Mouse (Mus musculus) splenic B cell, adult 2 months (primary cell): ENCODE data around the gene Pde4d.

Source experiments
- DNase-seq: peaks from one replicate; pipeline ENCODE4 v3.0.0-alpha.2; 2011; ENCODE audit warnings: low read depth, low spot score
- H3K27me3 ChIP-seq: 2 replicates; pipeline ENCODE4 v1.6.1; 2012; ENCODE audit warnings: mild to moderate bottlenecking, low read length, moderate library complexity, mixed read lengths; ENCODE audit not compliant: control insufficient read depth, poor library complexity, insufficient read depth, severe bottlenecking
- H3K36me3 ChIP-seq: 2 replicates; pipeline ENCODE4 v1.6.1; 2012; ENCODE audit warnings: mild to moderate bottlenecking, low read length, moderate library complexity, mixed read lengths; ENCODE audit not compliant: control insufficient read depth, poor library complexity, insufficient read depth, severe bottlenecking

The Pde4d gene

DNA sequence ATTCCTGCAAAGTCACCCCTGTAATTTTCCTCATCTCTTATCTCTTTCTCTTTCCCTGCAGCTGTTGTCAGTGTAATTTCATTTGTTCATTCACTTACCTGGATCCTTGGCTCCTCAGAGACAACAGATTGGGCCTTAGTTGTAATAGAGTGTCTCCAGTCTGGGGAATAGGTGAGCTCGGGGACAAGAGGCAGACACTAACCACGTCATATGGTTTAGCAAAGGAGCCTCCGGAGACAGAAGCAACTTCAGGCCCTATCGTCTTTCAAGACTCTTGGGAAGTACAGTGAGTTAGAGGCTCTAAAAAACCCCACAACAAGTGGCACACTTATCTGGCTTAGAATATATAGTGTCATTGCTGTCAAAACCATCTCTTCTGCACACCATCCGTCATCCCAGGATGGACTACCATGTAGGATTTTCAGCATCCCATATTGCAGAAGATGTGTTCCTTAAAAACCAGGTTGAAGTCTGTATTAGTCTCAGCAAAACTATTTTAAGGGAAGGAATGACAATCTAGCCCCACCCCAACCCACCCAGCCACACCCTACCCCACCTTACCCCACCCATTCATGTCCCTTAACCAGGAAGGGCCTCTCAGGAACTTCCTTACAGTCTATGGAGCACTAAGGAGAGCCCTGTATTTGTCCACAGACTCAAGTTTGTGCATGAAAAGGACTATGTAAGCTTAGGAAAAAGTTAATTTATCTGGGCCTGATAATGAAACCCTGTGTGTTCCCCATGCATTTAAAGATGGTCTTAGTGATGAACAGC lies 1356.6 kb downstream of the Pde4d start:
- Histone ChIP-seq H3K36me3 (no peaks in the 10 kb centered on the region), H3K27me3 (no peaks in the 10 kb centered on the region)
- DNase-seq: no peak

DNA sequence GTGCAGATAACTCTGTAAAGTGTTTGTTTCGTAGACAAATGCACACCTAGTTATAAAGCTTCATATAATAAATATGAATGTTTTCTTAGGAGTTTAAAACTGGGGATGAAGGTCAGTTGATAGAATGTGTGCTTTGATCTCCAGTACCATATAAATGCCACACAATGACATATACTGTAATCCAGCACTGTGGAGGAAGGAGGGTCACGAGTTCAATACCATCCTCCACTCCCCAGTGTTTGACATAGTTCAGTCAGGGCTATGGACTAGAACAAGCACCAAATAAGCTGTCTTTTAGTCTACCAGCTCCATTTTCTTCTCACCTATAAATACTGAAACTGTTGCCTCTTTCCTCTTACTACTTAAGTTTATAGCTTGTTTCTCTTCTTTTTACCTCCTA lies 1357.3 kb downstream of the Pde4d start:
- H3K36me3 ChIP-seq: no peaks in the 10 kb centered on the region
- H3K27me3 ChIP-seq: no peaks in the 10 kb centered on the region
- no peak for DNase-seq

DNA sequence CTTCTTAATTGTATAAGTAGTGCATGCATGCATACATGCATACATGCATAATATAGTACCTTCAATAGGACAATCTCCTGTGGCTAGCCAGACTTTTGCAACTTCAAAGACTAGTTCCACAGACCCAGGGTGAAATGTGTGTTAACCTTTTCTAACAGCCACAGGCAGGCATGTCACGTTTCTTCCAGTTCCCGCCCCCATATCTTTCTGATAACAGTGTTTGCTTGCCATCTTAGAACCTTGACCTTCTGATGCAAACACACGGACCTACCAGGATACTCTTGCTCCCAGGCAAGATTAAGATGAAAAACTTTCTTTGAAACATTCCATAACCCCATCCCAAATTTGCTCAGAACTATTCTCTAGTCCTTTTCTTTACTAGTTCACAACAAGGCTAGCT lies 1357.7 kb downstream of the Pde4d start:
- H3K36me3 ChIP-seq: no peaks in the 10 kb centered on the region
- DNase-seq: no peak
- H3K27me3 ChIP-seq: no peaks in the 10 kb centered on the region

DNA sequence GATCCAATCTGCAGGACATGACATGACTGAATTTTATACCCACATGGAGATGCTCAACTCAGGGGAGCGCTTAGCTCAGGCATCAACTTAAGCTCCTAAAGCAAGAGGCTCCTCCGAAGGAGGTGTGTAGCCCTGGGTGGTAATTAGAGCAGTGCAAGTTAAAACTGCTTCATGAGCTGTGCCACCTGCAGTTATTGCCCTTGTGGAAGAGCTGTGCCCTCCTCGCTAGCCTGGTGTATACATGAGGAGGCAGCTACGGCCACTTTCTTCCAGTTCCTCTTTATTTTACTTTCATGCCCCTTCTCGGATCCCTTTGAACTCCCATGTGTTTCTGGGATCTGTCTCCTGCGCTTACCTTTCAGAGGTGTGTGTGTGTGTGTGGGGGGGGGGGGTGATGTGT lies 1358.3 kb downstream of the Pde4d start:
- H3K36me3 ChIP-seq: no peaks in the 10 kb centered on the region
- DNase-seq: peak; percentile 11
- no peaks in the 10 kb centered on the region for H3K27me3 ChIP-seq

DNA sequence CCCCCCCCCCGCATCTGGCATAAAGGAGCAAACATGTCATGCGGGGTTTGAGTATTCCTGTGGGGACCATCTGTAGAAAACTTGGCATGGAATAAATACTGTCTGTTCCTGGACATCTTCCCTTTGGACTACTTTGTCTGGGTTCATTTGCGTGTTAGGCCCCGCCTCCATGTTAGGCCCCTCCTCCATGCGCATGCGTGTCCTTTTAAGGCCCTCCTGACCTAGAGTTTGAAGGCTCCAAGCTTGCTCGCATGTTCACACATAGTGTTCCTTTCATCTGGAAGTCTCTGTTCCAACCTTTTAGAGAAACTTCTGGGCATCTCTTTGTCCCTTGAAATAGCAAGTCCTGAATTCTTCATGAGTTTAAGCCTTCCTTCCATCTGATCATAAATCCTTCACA lies 1359.2 kb downstream of the Pde4d start:
- no peak for DNase-seq
- Histone ChIP-seq H3K27me3 (no peaks in the 10 kb centered on the region), H3K36me3 (no peaks in the 10 kb centered on the region)

DNA sequence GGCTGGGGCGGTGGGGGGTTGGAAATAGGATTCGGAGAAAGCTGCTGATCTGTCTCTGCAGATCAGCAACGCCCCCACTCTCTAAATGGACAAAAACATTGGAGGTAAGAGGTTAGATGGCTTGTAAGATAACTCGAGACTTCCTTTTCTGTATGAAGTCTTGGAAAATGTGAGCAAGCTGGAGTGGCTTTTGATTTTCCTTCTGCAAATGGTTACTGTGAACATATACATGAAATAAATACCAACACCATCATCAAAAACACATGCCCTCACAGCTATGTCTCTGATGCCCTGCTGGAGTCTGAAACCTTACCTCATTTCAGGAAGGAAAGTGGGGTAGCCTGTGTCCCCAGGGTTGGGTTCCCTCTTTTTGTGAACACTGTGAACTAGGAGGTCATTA lies 1359.9 kb downstream of the Pde4d start:
- no peaks in the 10 kb centered on the region for H3K36me3 ChIP-seq
- no peaks in the 10 kb centered on the region for H3K27me3 ChIP-seq
- DNase-seq: no peak

DNA sequence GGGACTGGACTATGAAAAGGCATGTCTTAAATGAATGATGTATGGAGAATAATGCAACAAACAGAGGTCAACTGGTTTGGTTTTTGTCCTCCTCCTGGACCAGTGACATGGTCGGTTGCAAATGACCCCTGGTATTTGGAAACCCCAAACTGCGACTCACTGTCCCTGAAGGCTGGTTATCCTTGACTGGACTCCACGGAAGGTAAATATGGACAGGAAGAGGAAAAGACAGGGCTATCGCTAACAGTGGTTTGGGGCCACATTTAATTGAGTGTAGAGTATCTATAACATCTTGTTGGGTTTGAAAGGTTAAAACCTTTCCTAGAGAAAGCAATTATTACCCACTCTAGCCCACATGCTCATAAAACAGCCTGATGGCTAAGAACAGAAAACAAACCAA lies 1364.2 kb downstream of the Pde4d start:
- no peaks in the 10 kb centered on the region for H3K36me3 ChIP-seq
- no peaks in the 10 kb centered on the region for H3K27me3 ChIP-seq
- DNase-seq: no peak

DNA sequence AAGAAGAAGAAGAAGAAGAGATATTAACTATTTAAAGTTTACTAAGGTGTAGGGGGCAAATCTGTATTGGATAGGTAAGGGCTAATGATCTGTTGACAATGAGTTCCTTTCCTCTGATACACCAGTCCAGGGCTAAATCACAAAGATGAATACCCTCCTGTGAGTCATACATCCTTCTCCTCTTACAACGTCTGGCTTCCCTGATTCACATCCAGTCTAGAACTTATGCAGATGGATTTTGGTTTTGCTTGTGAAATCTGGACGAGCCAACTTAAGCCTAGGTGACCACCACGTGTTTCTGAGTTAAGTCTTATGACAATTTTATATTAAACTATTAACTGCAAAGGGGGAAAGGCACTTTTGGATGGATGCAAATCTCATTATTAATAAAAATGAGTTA lies 1369.3 kb downstream of the Pde4d start:
- Histone ChIP-seq H3K36me3 (no peaks in the 10 kb centered on the region), H3K27me3 (no peaks in the 10 kb centered on the region)
- no peak for DNase-seq

DNA sequence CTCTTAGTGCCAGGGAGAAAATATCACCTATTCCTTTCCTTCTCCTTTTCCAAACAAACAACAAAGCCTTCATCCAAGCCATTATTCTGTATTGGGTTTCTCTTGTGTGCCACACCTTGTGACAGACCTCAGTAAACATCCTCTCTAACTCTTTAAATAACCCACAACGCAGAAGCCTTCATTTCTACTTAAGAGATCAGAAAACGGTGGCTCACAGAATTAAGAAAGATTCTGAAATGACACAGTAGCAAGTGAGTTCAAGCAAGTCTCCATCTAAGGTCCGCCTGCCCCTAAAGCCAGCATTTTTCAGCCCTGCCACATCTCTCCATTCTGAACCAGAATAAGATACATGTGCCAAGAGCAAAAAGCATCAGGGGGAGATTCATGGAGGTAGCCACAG lies 1370.4 kb downstream of the Pde4d start:
- no peaks in the 10 kb centered on the region for H3K27me3 ChIP-seq
- H3K36me3 ChIP-seq: no peaks in the 10 kb centered on the region
- no peak for DNase-seq

DNA sequence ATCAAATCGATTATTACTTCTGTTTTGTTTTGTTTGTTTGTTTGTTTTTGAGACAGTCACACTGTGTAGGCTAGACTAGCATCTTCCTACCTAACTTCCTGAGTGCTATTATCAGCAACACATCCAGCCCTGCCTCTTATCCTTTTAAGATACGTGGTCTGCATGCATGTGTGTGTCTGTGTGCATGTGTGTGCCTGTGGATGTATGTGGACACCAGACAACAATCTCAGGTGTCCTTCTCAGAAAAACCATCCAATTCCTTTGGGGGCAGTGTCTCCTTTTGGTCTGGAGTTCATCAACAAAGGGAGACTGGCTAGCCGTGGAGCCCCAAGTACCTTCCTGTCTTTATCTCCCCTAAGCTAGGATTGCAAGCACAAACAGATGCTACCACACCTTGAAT lies 1371.1 kb downstream of the Pde4d start:
- Histone ChIP-seq H3K36me3 (no peaks in the 10 kb centered on the region), H3K27me3 (no peaks in the 10 kb centered on the region)
- DNase-seq: no peak

DNA sequence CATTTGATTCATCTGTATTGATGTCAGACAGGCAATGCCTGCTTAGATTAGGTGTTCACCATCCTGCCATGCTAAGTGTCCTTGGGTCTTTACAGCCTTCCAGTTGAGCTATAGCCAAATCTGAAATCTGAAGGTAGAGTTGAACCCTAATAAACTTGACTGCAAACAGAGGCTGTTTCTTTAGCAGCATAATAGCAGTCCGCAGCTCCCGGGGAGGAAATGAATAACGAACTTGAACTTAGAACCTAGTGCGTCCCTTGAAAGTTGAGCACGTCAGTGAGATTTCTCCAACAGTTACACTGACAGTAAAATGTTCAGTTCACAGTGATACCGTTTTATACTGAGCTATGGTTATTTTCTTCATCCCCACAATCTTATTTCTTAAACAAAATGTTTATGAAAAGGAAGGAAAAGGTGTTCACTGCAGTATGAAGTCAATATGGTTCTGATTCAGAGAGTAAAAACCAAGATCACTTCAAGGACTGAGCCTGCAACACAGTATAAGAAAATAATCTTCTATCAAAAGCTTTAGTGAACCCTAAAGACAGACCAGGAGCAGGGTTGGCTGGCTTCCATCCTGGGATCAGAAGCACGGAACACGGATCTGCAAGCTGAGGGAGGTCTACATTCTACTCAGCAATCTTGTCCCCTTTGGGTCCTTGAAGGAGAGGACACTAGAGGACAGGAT lies 1372.1 kb downstream of the Pde4d start:
- DNase-seq: peak; percentile 11
- no peaks in the 10 kb centered on the region for H3K27me3 ChIP-seq
- no peaks in the 10 kb centered on the region for H3K36me3 ChIP-seq

DNA sequence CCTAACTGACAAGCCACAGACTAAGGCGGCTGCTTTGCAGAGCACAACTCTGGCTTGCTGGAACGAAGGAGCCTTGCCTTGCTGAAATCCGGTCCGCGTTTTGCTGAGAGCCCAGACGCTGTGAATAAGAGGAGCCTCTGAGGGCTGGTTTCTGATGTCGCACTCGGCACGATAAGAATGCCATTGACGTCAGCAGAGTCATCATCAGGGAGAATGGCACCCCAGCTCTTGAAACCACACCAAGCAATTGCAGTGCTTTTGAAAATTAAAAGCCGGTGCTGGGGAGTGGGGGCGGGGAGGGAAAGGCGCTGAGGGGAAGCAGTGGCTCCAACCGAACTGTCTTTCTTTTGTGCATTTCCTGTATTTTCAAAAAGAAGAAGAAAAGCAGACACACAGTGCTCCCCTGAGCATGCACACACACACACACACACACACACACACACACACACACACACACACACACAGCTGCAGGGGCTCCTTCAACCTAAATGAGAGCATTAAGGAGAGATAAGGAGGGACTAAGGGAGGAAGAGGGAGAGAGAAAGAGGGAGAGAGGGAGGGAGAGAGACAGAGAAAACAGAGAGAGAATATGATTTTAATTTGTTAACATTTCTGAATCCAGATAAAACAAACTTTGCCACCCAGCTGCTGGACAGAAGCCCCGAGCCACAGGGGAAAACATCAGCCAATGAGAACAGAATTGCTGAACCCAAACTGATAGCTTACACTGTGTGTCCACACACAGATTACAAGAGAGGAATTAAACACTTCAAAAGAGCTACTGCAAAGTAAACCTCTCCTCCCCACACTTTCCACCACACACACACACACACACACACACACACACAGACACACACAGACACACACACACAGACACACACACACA lies 1372.9 kb downstream of the Pde4d start:
- Histone ChIP-seq H3K36me3 (no peaks in the 10 kb centered on the region), H3K27me3 (no peaks in the 10 kb centered on the region)
- peak; percentile 94 for DNase-seq

DNA sequence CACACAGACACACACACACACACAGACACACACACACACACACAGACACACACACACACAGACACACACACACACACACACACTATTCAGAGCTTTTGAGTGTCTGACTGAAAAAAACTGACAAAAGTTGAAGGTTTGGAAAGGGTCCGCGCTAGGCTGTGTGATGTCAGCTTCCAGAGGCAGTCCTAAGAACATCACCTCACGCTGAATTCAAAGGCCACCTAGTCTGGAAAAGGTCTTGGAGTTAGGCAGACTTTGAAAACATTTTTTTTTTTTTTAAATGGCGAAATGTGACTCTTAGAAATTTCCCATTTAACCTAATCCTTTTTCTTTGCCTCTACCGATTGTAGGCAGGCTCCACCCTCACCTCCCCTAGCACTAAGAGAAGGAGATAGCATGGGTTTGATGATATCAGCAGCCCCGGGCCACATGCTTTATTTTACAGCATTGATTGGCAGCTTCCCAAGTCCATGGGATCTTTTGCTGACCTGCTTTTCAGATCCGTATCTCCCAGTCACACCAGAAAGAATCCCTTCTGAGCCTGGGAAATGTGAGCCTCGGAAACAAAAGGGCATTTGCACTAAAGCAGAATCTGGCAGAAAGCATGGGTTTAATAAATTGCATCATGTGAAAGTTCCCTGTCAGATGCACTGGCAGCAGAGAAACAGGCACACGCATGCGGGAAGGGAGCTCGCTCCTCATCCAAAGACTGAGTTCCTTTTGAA lies 1373.7 kb downstream of the Pde4d start:
- DNase-seq: no peak
- Histone ChIP-seq H3K36me3 (no peaks in the 10 kb centered on the region), H3K27me3 (no peaks in the 10 kb centered on the region)

DNA sequence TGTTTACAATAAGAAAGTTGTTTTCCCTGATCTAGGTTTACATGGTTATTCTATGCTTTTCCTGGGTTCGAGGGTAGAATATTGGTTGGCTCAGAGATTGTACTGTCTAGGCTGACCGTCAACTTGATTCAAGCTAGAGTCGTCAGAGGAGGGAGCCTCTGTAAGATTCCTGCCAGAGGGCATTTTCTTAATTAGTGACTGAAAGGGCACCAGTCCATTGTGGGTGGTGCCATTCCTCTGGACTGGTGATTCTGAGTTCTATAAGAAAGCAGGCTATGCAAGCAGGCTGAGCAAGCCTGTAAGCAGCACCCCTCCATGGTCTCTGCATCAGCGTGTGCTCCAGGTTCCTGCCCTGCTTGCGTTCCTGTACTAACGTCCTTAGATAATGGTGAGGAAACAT lies 1376.1 kb downstream of the Pde4d start:
- H3K27me3 ChIP-seq: no peaks in the 10 kb centered on the region
- H3K36me3 ChIP-seq: no peaks in the 10 kb centered on the region
- DNase-seq: no peak
